Mouse (Mus musculus) midbrain, postnatal 0 days (tissue): Measurements from ENCODE around the gene Cnep1r1. TPM values are rescaled to one million over a fixed set of nuclear protein-coding genes. Genes with fewer than 3 reads are reported as not detected.

Source experiments
- ATAC-seq: fragments of 200-750 bp; cut with Nextera tagmentation; 2 replicates; pipeline ENCODE4 v1.8.0; 2017; ENCODE audit warnings: moderate number of reproducible peaks, mild to moderate bottlenecking, moderate TSS enrichment, moderate library complexity; ENCODE audit not compliant: low FRiP score
- DNase-seq: peaks from one replicate; pipeline ENCODE4 v3.0.0-alpha.2; 2015; ENCODE audit warnings: low spot score
- H3K27ac ChIP-seq: fragments of 300-500 bp; sonication (generic); 2 replicates; pipeline ENCODE4 v1.5.1; 2014; ENCODE audit warnings: low read depth, mild to moderate bottlenecking, low read length, mixed read lengths
- H3K27me3 ChIP-seq: fragments of 300-500 bp; sonication (generic); 2 replicates; pipeline ENCODE4 v1.6.1; 2014; ENCODE audit warnings: low read length, control low read depth, mixed read lengths; ENCODE audit not compliant: insufficient read depth
- H3K36me3 ChIP-seq: fragments of 300-500 bp; sonication (generic); 2 replicates; pipeline ENCODE4 v1.6.1; 2014; ENCODE audit warnings: low read length, control low read depth, mixed read lengths; ENCODE audit not compliant: insufficient read depth
- H3K4me1 ChIP-seq: fragments of 300-500 bp; sonication (generic); 2 replicates; pipeline ENCODE4 v1.6.1; 2014; ENCODE audit warnings: mild to moderate bottlenecking, control low read depth, antibody characterized with exemption, low read length, mixed read lengths; ENCODE audit not compliant: insufficient read depth
- H3K4me2 ChIP-seq: fragments of 300-500 bp; sonication (generic); 2 replicates; pipeline ENCODE4 v1.6.1; 2014; ENCODE audit warnings: low read depth, mild to moderate bottlenecking, low read length, mixed read lengths; ENCODE audit not compliant: poor library complexity, severe bottlenecking
- H3K4me3 ChIP-seq: fragments of 300-500 bp; sonication (generic); 2 replicates; pipeline ENCODE4 v1.5.1; 2014; ENCODE audit warnings: low read depth, mild to moderate bottlenecking, low read length, moderate library complexity
- H3K9ac ChIP-seq: fragments of 300-500 bp; sonication (generic); replicated peaks from 2 replicates; pipeline ENCODE4 v1.6.1; 2014; ENCODE audit warnings: mild to moderate bottlenecking, low read length, moderate library complexity, mixed read lengths; ENCODE audit not compliant: poor library complexity, severe bottlenecking
- H3K9me3 ChIP-seq: fragments of 300-500 bp; sonication (generic); 2 replicates; pipeline ENCODE4 v1.6.1; 2016; ENCODE audit warnings: low read length, control low read depth
- CTCF ChIP-seq: IDR thresholded peaks from 2 replicates; pipeline ENCODE4 v1.5.1; 2016; ENCODE audit warnings: antibody characterized with exemption, mild to moderate bottlenecking
- WGBS: fragments of 180-500 bp; shearing (Covaris S2); extraction: QIAGEN DNeasy Blood & Tissue Kit; methylation state at CpG from one replicate; pipeline ENCODE4 v1.1.7; 2014; 5-methylcytosine and 5-hydroxymethylcytosine counted together
- polyA plus RNA-seq: library from polyadenylated mRNA; unstranded; fragments of >200 nt; fragmentation: Nextera tagmentation; extraction: Ambion mirVana; gene quantifications from 2 replicates; pipeline ENCODE4 v1.2.1, GENCODE M21; 2015
- total RNA-seq: library from RNA; depleted of rRNA; stranded (reverse); fragments of >200 nt; gene quantifications from 2 replicates; pipeline ENCODE4 v1.2.3, GENCODE M21; 2014; rRNA removed

The Cnep1r1 gene
- total RNA-seq, result 24.8 and 33.1 TPM in 2 replicates
- polyA plus RNA-seq, result 22.2 and 22.3 TPM in 2 replicates

GRCm38 (mm10) chr8:88118456-88119036 is at the start of gene Cnep1r1:
Gene Cnep1r1, plus strand, starts transcription at chr8:88118769.
- H3K9ac ChIP-seq, result peak within 1 kb of the TSS; percentile 80
- peak; percentile 98 for ATAC-seq

GRCm38 (mm10) chr8:88082183-88082582 is 36.4 kb upstream of the Cnep1r1 start:
- Histone ChIP-seq H3K4me2 (no peak overlapping the region), H3K36me3 (no peaks in the 10 kb centered on the region), H3K27me3 (no peaks in the 10 kb centered on the region), H3K9me3 (no peaks in the 10 kb centered on the region), H3K4me1 (no peaks in the 10 kb centered on the region), H3K4me3 (no peak overlapping the region), H3K9ac (no peak overlapping the region), H3K27ac (no peak overlapping the region)
- WGBS, result 88% methylated on average over 5 of the region's 5 CpGs
- no peak for DNase-seq
- ATAC-seq, result no peak
- TF ChIP-seq CTCF, result no peak

More at GRCm38 (mm10) chr8:88118456-88119036, at the start of gene Cnep1r1:
- WGBS, result under 1% methylated on average over 49 of the region's 49 CpGs
- TF ChIP-seq CTCF, result peak; percentile 87
- Histone ChIP-seq H3K27me3 (no peaks in the 10 kb centered on the region), H3K27ac (peak within 1 kb of the TSS; percentile 62; the same call in 1 of the 2 replicates), H3K9me3 (no peaks in the 10 kb centered on the region), H3K4me1 (no peaks in the 10 kb centered on the region), H3K4me3 (peak within 1 kb of the TSS; percentile 95), H3K36me3 (peaks cover 6% of the 10 kb centered on the region; the same call in 1 of the 2 replicates), H3K4me2 (peak within 1 kb of the TSS; percentile 78)
- DNase-seq, result peak; percentile 97

- DNase-seq (no peak), ATAC-seq (no peak)
- H3K36me3 ChIP-seq, result no peaks in the 10 kb centered on the region
- no peaks in the 10 kb centered on the region for H3K4me1 ChIP-seq
- H3K27me3 ChIP-seq, result no peaks in the 10 kb centered on the region
- no peak overlapping the region for H3K4me3 ChIP-seq
- no peak overlapping the region for H3K4me2 ChIP-seq
- no peak for TF ChIP-seq CTCF
- H3K27ac ChIP-seq, result no peak overlapping the region
- no peak overlapping the region for H3K9ac ChIP-seq
- H3K9me3 ChIP-seq, result no peaks in the 10 kb centered on the region
Observed at GRCm38 (mm10) chr8:88088006-88088405, 30.6 kb upstream of the Cnep1r1 start.

- no peak for ATAC-seq
- no peak for DNase-seq
- no peak overlapping the region for H3K4me3 ChIP-seq
- no peaks in the 10 kb centered on the region for H3K36me3 ChIP-seq
- H3K9me3 ChIP-seq, result no peaks in the 10 kb centered on the region
- no peak overlapping the region for H3K4me2 ChIP-seq
- no peaks in the 10 kb centered on the region for H3K27me3 ChIP-seq
- 92% methylated on average over 2 of the region's 2 CpGs for whole genome bisulfite sequencing
- no peak overlapping the region for H3K27ac ChIP-seq
- TF ChIP-seq CTCF, result no peak
- no peak overlapping the region for H3K9ac ChIP-seq
- no peaks in the 10 kb centered on the region for H3K4me1 ChIP-seq
Observed at GRCm38 (mm10) chr8:88091661-88092060, 26.9 kb upstream of the Cnep1r1 start.

GRCm38 (mm10) chr8:88093367-88093766 is 25.2 kb upstream of the Cnep1r1 start:
- ATAC-seq, result no peak
- 79% methylated on average over 4 of the region's 4 CpGs for WGBS
- Histone ChIP-seq H3K36me3 (no peaks in the 10 kb centered on the region), H3K4me2 (no peak overlapping the region), H3K4me3 (no peak overlapping the region), H3K9ac (no peak overlapping the region), H3K9me3 (no peaks in the 10 kb centered on the region), H3K27ac (no peak overlapping the region), H3K4me1 (no peaks in the 10 kb centered on the region), H3K27me3 (no peaks in the 10 kb centered on the region)
- no peak for DNase-seq
- TF ChIP-seq CTCF, result no peak

- no peak overlapping the region for H3K4me2 ChIP-seq
- H3K9ac ChIP-seq, result no peak overlapping the region
- H3K4me3 ChIP-seq, result no peak overlapping the region
- H3K4me1 ChIP-seq, result no peaks in the 10 kb centered on the region
- DNase-seq, result no peak
- no peak for TF ChIP-seq CTCF
- ATAC-seq, result no peak
- H3K36me3 ChIP-seq, result no peaks in the 10 kb centered on the region
- no peaks in the 10 kb centered on the region for H3K9me3 ChIP-seq
- WGBS, result 85% methylated on average over 4 of the region's 4 CpGs
- no peak overlapping the region for H3K27ac ChIP-seq
- H3K27me3 ChIP-seq, result no peaks in the 10 kb centered on the region
Observed at GRCm38 (mm10) chr8:88098856-88099255, 19.7 kb upstream of the Cnep1r1 start.
